Mouse (Mus musculus) limb, embryonic 15.5 days (tissue): ENCODE measurements around the gene Psmd5. TPM values are rescaled to one million over a fixed set of nuclear protein-coding genes. Genes with fewer than 3 reads are reported as not detected.

Experiments
- polyA plus RNA-seq: library from polyadenylated mRNA; unstranded; fragments of >200 nt; fragmentation: Nextera tagmentation; extraction: Ambion mirVana; gene quantifications from 2 replicates; pipeline ENCODE4 v1.2.1, GENCODE M21; 2015

Gene Psmd5
- polyA plus RNA-seq, 1 experiment from 2014 or later = 98.0 TPM

Other genes starting within 250 kb of the Psmd5 start
- 84.6 and 85.5 TPM in 2 replicates for gene Gapvd1, start 119.7 kb downstream of the Psmd5 start, polyA plus RNA-seq
- 944 and 970 TPM in 2 replicates for gene Hspa5, start 103.0 kb downstream of the Psmd5 start, polyA plus RNA-seq
- gene Rabepk, start 75.1 kb downstream of the Psmd5 start, polyA plus RNA-seq = 39.7 and 41.1 TPM in 2 replicates
- 82.1 and 94.4 TPM in 2 replicates for gene Fbxw2, start 48.7 kb downstream of the Psmd5 start, polyA plus RNA-seq
- gene Gm34653, start 42.0 kb downstream of the Psmd5 start, polyA plus RNA-seq = not detected in 2 replicates
- gene Cutal, start 572 bp downstream of the Psmd5 start, polyA plus RNA-seq = 0.18 TPM in 1 of 2 replicates, not detected in the other
- 7.3 TPM in 2 replicates for gene Phf19, start 39.1 kb upstream of the Psmd5 start, polyA plus RNA-seq
- 4.4 and 5.1 TPM in 2 replicates for gene Traf1, start 86.8 kb upstream of the Psmd5 start, polyA plus RNA-seq
- 0.20 and 0.32 TPM in 2 replicates for gene Hc, start 186.5 kb upstream of the Psmd5 start, polyA plus RNA-seq
- gene AI182371, start 226.6 kb upstream of the Psmd5 start, polyA plus RNA-seq = 0.24 and 0.68 TPM in 2 replicates
- 20.1 and 20.3 TPM in 2 replicates for gene Cntrl, start 234.5 kb upstream of the Psmd5 start, polyA plus RNA-seq